Mouse (Mus musculus): ENCODE measurements around the gene Lsm5.

GRCm38 (mm10) chr6:56692445-56692844 is 12.1 kb downstream of the Lsm5 start:
- TF ChIP-seq CTCF (conservative IDR thresholded peaks at IDR 0.05; ENCODE audit: low read length) (no peak), NANOG (IDR thresholded peaks at IDR 0.05; ENCODE audit: borderline replicate concordance, low read length) (no peak)
